Mouse (Mus musculus) kidney, adult 11 months (tissue): ENCODE results near the gene Ccdc63.
"Not testable (repeated sequence)": the region's sequence is repeated elsewhere in the genome, so short reads cannot be mapped to it uniquely, and the experiment has no call there.

ENCODE experiments used
- DNase-seq: peaks from one replicate; pipeline ENCODE4 v3.0.0; 2022

Ccdc63 gene

GRCm38 (mm10) chr5:122140723-122141122 lies at the start of gene Ccdc63:
Ccdc63 (minus strand) TSS chr5:122140823.
- no peak for DNase-seq

- no peak for DNase-seq
Measured at GRCm38 (mm10) chr5:122189115-122189514, 48.5 kb upstream of the Ccdc63 start.

- DNase-seq, result not testable (repeated sequence)
Measured at GRCm38 (mm10) chr5:122184858-122185257, 44.2 kb upstream of the Ccdc63 start.

GRCm38 (mm10) chr5:122184283-122184806 lies 43.7 kb upstream of the Ccdc63 start:
- DNase-seq, result no peak

- no peak for DNase-seq
Measured at GRCm38 (mm10) chr5:122179665-122180064, 39.0 kb upstream of the Ccdc63 start.

GRCm38 (mm10) chr5:122176398-122176797 lies 35.8 kb upstream of the Ccdc63 start:
- DNase-seq, result no peak

GRCm38 (mm10) chr5:122175961-122176360 lies 35.3 kb upstream of the Ccdc63 start:
- DNase-seq, result no peak

- DNase-seq, result peak; percentile 1
Measured at GRCm38 (mm10) chr5:122175402-122175801, 34.8 kb upstream of the Ccdc63 start.

- no peak for DNase-seq
Measured at GRCm38 (mm10) chr5:122171058-122171457, 30.4 kb upstream of the Ccdc63 start.

- no peak for DNase-seq
Measured at GRCm38 (mm10) chr5:122168344-122169069, 27.9 kb upstream of the Ccdc63 start.

- DNase-seq, result no peak
Measured at GRCm38 (mm10) chr5:122166636-122167161, 26.1 kb upstream of the Ccdc63 start.

- peak; percentile 39 for DNase-seq
Measured at GRCm38 (mm10) chr5:122165233-122165915, 24.8 kb upstream of the Ccdc63 start.

- no peak for DNase-seq
Measured at GRCm38 (mm10) chr5:122164011-122164410, 23.4 kb upstream of the Ccdc63 start.

- no peak for DNase-seq
Measured at GRCm38 (mm10) chr5:122163194-122163593, 22.6 kb upstream of the Ccdc63 start.

- no peak for DNase-seq
Measured at GRCm38 (mm10) chr5:122158557-122159515, 18.2 kb upstream of the Ccdc63 start.

- DNase-seq, result peak; percentile 92
Measured at GRCm38 (mm10) chr5:122157827-122158381, 17.3 kb upstream of the Ccdc63 start, which contains the start of gene Ppp1cc. Ppp1cc (plus strand) TSS chr5:122158278.

- DNase-seq, result no peak
Measured at GRCm38 (mm10) chr5:122156486-122156885, 15.9 kb upstream of the Ccdc63 start.

GRCm38 (mm10) chr5:122155613-122156012 lies 15.0 kb upstream of the Ccdc63 start:
- no peak for DNase-seq

GRCm38 (mm10) chr5:122154782-122155181 lies 14.2 kb upstream of the Ccdc63 start:
- DNase-seq, result no peak

- DNase-seq, result no peak
Measured at GRCm38 (mm10) chr5:122154006-122154405, 13.4 kb upstream of the Ccdc63 start.

- not testable (repeated sequence) for DNase-seq
Measured at GRCm38 (mm10) chr5:122152508-122152907, 11.9 kb upstream of the Ccdc63 start.

- no peak for DNase-seq
Measured at GRCm38 (mm10) chr5:122149259-122149658, 8.6 kb upstream of the Ccdc63 start.
